Mouse (Mus musculus) CH12.LX (cell line): ENCODE data around the gene Rdh16. TPM values are rescaled to one million over a fixed set of nuclear protein-coding genes. Genes with fewer than 3 reads are reported as not detected.

Source experiments
- DNase-seq: peaks from one replicate; pipeline ENCODE4 v3.0.0-alpha.2; 2013; ENCODE audit errors: extremely low read depth
- H3K27ac ChIP-seq: 2 replicates; pipeline ENCODE4 v1.5.1; 2012; ENCODE audit warnings: low read depth, mild to moderate bottlenecking, control low read depth, moderate library complexity; ENCODE audit not compliant: insufficient read depth
- H3K27me3 ChIP-seq: replicated peaks from 2 replicates; pipeline ENCODE3; 2012; ENCODE audit warnings: inconsistent platforms
- H3K36me3 ChIP-seq, 2 experiments: replicated peaks in 1 of 2; 2 replicates each; pipeline versions ENCODE3 to v1.6.1; 2012; ENCODE audit warnings: inconsistent platforms in 1 of 2, low read length in 1 of 2, mild to moderate bottlenecking in 1 of 2, mixed read lengths in 1 of 2, moderate library complexity in 1 of 2; ENCODE audit not compliant: control insufficient read depth in 1 of 2, insufficient read depth in 1 of 2
- H3K4me1 ChIP-seq, 2 experiments: 2 replicates each; pipeline ENCODE4 v1.6.1; 2012; ENCODE audit warnings: inconsistent platforms in 1 of 2, moderate library complexity in 1 of 2; ENCODE audit not compliant: insufficient read depth in 2 of 2, control insufficient read depth in 1 of 2
- H3K4me2 ChIP-seq: 2 replicates; pipeline ENCODE4 v1.6.1; 2012; ENCODE audit warnings: low read depth, mild to moderate bottlenecking, control low read depth; ENCODE audit not compliant: poor library complexity, insufficient read depth, severe bottlenecking
- H3K4me3 ChIP-seq, 3 experiments: fragments of 150-350 bp in 1 of 3; sonication (generic) in 1 of 3; replicated peaks in 1 of 3; 2 replicates each; pipeline versions ENCODE3 to v1.5.1; 2011 to 2012; ENCODE audit warnings: low read depth in 2 of 3, low read length in 2 of 3, mild to moderate bottlenecking in 2 of 3, moderate library complexity in 2 of 3, control low read depth in 1 of 3, improper control_type of control experiment in 1 of 3, inconsistent platforms in 1 of 3, mixed read lengths in 1 of 3; ENCODE audit not compliant: poor library complexity in 1 of 3
- H3K79me2 ChIP-seq: replicated peaks from 2 replicates; pipeline ENCODE4 v1.6.1; 2012; ENCODE audit warnings: mild to moderate bottlenecking, moderate library complexity; ENCODE audit not compliant: control insufficient read depth, poor library complexity, insufficient read depth, severe bottlenecking; ENCODE audit errors: extremely low read depth
- H3K9ac ChIP-seq: 2 replicates; pipeline ENCODE4 v1.6.1; 2012; ENCODE audit warnings: low read depth, mild to moderate bottlenecking, control low read depth, moderate library complexity; ENCODE audit not compliant: insufficient read depth
- H3K9me3 ChIP-seq: replicated peaks from 2 replicates; pipeline ENCODE3; 2012; ENCODE audit warnings: low read length, inconsistent platforms, mixed read lengths
- BHLHE40 ChIP-seq: IDR thresholded peaks from 2 replicates; pipeline ENCODE4 v1.6.1; 2011; ENCODE audit warnings: mild to moderate bottlenecking, low read depth, low read length, improper control_type of control experiment
- CTCF ChIP-seq, 2 experiments: IDR thresholded peaks in 1 of 2; conservative IDR thresholded peaks in 1 of 2; 2 replicates each; pipeline ENCODE4 v1.5.1; 2011 to 2012; ENCODE audit warnings: low read depth in 2 of 2, low read length in 2 of 2, improper control_type of control experiment in 1 of 2, inconsistent platforms in 1 of 2, mild to moderate bottlenecking in 1 of 2, moderate library complexity in 1 of 2
- E2F4 ChIP-seq: IDR thresholded peaks from 2 replicates; pipeline ENCODE4 v1.6.1; 2011; ENCODE audit warnings: low read depth, low read length, improper control_type of control experiment; ENCODE audit not compliant: insufficient replicate concordance
- ETS1 ChIP-seq: conservative IDR thresholded peaks from 2 replicates; pipeline ENCODE4 v1.6.1; 2012; ENCODE audit warnings: low read depth, mild to moderate bottlenecking, inconsistent platforms, low read length, improper control_type of control experiment, moderate library complexity
- GABPA ChIP-seq: IDR thresholded peaks from 2 replicates; pipeline ENCODE4 v1.6.1; 2012; ENCODE audit warnings: low read depth, low read length, improper control_type of control experiment, inconsistent platforms; ENCODE audit not compliant: insufficient replicate concordance
- HCFC1 ChIP-seq: IDR thresholded peaks from 2 replicates; pipeline ENCODE4 v1.6.1; 2012; ENCODE audit warnings: low read depth, mild to moderate bottlenecking, inconsistent platforms, low read length, improper control_type of control experiment
- KAT2A ChIP-seq: IDR thresholded peaks from 2 replicates; pipeline ENCODE4 v1.6.1; 2012; ENCODE audit warnings: low read length, improper control_type of control experiment, inconsistent platforms; ENCODE audit not compliant: insufficient replicate concordance
- MAFK ChIP-seq: IDR thresholded peaks from 2 replicates; pipeline ENCODE4 v1.6.1; 2011; ENCODE audit warnings: low read length, improper control_type of control experiment; ENCODE audit not compliant: insufficient replicate concordance
- MXI1 ChIP-seq: IDR thresholded peaks from 2 replicates; pipeline ENCODE4 v1.6.1; 2011; ENCODE audit warnings: mild to moderate bottlenecking, low read depth, low read length, improper control_type of control experiment
- POLR2AphosphoS2 ChIP-seq: IDR thresholded peaks from 2 replicates; pipeline ENCODE4 v1.6.1; 2011; ENCODE audit warnings: low read depth, low read length, improper control_type of control experiment
- RAD21 ChIP-seq: IDR thresholded peaks from 2 replicates; pipeline ENCODE4 v1.6.1; 2011; ENCODE audit warnings: low read depth, mild to moderate bottlenecking, low read length, improper control_type of control experiment, moderate library complexity
- SIN3A ChIP-seq: IDR thresholded peaks from 2 replicates; pipeline ENCODE4 v1.6.1; 2012; ENCODE audit warnings: low read length, improper control_type of control experiment, inconsistent platforms
- TBP ChIP-seq: conservative IDR thresholded peaks from 2 replicates; pipeline ENCODE4 v1.6.1; 2011; ENCODE audit warnings: low read depth, low read length, improper control_type of control experiment
- TCF12 ChIP-seq: IDR thresholded peaks from 2 replicates; pipeline ENCODE4 v1.6.1; 2014; ENCODE audit warnings: low read depth, mild to moderate bottlenecking, inconsistent platforms, low read length, improper control_type of control experiment
- USF1 ChIP-seq: IDR thresholded peaks from 2 replicates; pipeline ENCODE4 v1.6.1; 2014; ENCODE audit warnings: low read depth, mild to moderate bottlenecking, inconsistent platforms, low read length, improper control_type of control experiment
- ZC3H11A ChIP-seq: IDR thresholded peaks from 2 replicates; pipeline ENCODE4 v1.6.1; 2012; ENCODE audit warnings: low read depth, mild to moderate bottlenecking, inconsistent platforms, low read length, improper control_type of control experiment
- ZMIZ1 ChIP-seq: IDR thresholded peaks from 2 replicates; pipeline ENCODE4 v1.6.1; 2012; ENCODE audit warnings: low read depth, mild to moderate bottlenecking, inconsistent platforms, low read length, improper control_type of control experiment
- dilution Hi-C: fragments of 300-500 bp; cut with MboI; formaldehyde crosslinking; loops from 2 replicates; pipeline ENCODE4 v1.14.3; 2020; ENCODE audit warnings: low sequenced_read_pairs; ENCODE audit not compliant: extremely low pct_unique_long_range_greater_than_20kb, extremely low pct_ligation_motif_present
- in situ Hi-C: fragments of 300-500 bp; cut with MboI; formaldehyde crosslinking; loops from 3 replicates; pipeline ENCODE4 v1.14.3; 2019; ENCODE audit warnings: low sequenced_read_pairs, low pct_ligation_motif_present, low pct_unique_long_range_greater_than_20kb, mixed read lengths
- polyA plus RNA-seq: library from polyadenylated mRNA; unstranded; fragments of >175 nt; gene quantifications from 2 replicates; pipeline ENCODE4 v1.2.1, GENCODE M21; 2012; ENCODE audit warnings: low read depth; ENCODE audit not compliant: insufficient read length
- total RNA-seq, 2 experiments: library from RNA; depleted of rRNA; stranded (reverse); fragments of 300-350 nt in 1 of 2; fragments of >200 nt in 1 of 2; gene quantifications; 2 replicates each; pipeline ENCODE4 v1.2.3; 2012 to 2014

Gene Rdh16
- not detected in 2 replicates for total RNA-seq (2012; rRNA removed)
- total RNA-seq (2014; rRNA removed): not detected in 2 replicates
- not detected in 2 replicates for polyA plus RNA-seq

DNA sequence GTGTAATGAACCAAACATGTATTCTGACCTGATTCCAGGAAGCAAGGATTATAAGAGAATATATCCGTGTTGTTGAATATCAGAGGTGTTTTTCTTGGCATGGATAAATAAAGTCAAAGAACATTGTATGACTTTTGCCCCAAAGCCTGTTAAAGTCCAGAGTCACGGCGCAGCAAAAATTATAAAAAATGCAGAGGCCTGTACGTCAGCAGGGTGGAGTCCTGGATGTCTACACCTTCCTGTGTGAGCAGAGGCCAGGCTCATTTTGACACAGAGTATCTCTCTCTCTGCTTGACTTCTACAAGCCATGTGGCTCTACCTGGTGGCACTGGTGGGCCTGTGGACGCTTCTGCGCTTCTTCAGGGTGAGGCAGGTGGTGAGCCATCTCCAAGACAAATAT lies at the start of gene Rdh16:
Gene Rdh16, plus strand, starts transcription at position 262 of the 400 bp plus-strand sequence.
- in situ Hi-C loops: no loop called here
- H3K27ac ChIP-seq: no peak within 1 kb of the TSS
- dilution Hi-C loops: no loop called here

DNA sequence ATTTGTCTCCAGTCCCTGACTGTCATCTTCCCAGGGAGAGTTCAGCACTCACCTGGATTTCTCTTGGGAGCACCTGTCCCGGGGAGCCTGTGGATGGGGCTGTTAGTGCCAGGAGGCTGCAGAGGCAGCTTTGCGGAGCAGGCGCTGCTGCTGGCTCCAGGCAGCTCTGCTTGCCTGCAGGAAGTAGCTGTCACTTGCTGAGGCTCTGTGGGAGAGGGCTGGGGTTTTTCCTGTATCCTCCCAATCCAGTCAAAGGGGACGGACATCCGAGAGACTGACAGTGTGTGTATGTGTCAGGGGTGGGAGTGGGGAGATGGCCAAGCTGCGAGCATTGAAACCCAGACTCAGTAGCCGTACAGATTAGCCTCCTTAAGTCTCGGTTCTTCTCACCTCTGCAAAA lies 49.4 kb upstream of the Rdh16 start, which contains the start of gene Gpr182:
Gene Gpr182, minus strand, starts transcription at position 185 of the 400 bp plus-strand sequence.
- no peak for DNase-seq
- Histone ChIP-seq H3K4me2 (no peak within 1 kb of the TSS), H3K9me3 (no peaks in the 10 kb centered on the region), H3K27me3 (no peaks in the 10 kb centered on the region), H3K4me3 (no peak within 1 kb of the TSS), H3K9ac (no peak within 1 kb of the TSS), H3K4me1 (peaks cover 0 to 2% of the 10 kb centered on the region in 2 experiments; a peak in 1 of 4 replicates), H3K79me2 (no peaks in the 10 kb centered on the region), H3K36me3 (peaks cover 0 to 19% of the 10 kb centered on the region in 2 experiments), H3K27ac (no peak within 1 kb of the TSS)
- dilution Hi-C loops: no loop called here
- in situ Hi-C loops: no loop called here
- TF ChIP-seq ZC3H11A: no peak
- no peak for TF ChIP-seq CTCF (conservative IDR thresholded peaks at IDR 0.05 in 1 of 2, IDR thresholded peaks at IDR 0.05 in 1 of 2; ENCODE audit: low read depth in 2 of 2, low read length in 2 of 2)
- no peak for TF ChIP-seq TCF12
- TF ChIP-seq POLR2AphosphoS2: no peak
- no peak for TF ChIP-seq MAFK
- TF ChIP-seq BHLHE40: no peak
- TF ChIP-seq MXI1: no peak
- no peak for TF ChIP-seq HCFC1
- no peak for TF ChIP-seq USF1

More for the DNA sequence above, at the start of gene Rdh16:
- peaks cover 2% of the 10 kb centered on the region for H3K9me3 ChIP-seq
- no peak for TF ChIP-seq KAT2A
- no peak for DNase-seq
- no peak within 1 kb of the TSS for H3K4me3 ChIP-seq
- no peak within 1 kb of the TSS for H3K9ac ChIP-seq
- peaks cover 32% of the 10 kb centered on the region for H3K27me3 ChIP-seq
- no peaks in the 10 kb centered on the region for H3K79me2 ChIP-seq
- no peaks in the 10 kb centered on the region for H3K36me3 ChIP-seq
- H3K4me2 ChIP-seq: no peak within 1 kb of the TSS
- no peaks in the 10 kb centered on the region for H3K4me1 ChIP-seq

DNA sequence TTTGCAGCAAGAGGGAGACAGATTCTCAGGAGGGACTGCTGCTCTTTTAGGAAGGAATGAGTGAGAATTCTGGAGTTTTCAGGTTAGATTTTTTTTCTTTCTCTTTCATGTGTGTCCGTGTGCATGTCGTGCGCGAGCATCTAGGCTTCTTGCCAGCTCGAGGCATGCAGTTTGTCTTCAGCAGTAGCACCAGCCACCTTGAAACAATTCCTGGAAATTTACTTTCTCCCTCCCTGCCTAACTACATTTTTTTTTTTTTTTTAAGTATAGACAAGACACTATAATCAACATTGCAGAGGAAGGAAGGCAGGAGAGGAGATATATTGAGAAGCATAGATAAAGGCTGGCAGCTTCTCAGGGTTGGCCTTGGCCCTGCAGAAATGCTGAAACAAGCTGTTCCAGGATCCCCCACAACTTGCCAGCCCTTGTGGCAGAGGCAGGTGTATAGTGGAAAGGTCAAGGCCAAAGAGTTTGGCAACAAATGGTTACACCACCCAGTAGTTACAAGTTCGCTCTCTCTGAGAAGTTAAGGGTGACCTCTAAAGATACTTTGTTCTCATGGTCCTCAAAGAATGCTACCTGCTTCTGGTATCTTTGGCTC lies 46.3 kb upstream of the Rdh16 start:
- dilution Hi-C loops: no loop called here
- no peak overlapping the region for H3K4me3 ChIP-seq
- in situ Hi-C loops: no loop called here

More for the DNA sequence above, 46.3 kb upstream of the Rdh16 start:
- Histone ChIP-seq H3K4me2 (no peak overlapping the region), H3K79me2 (no peaks in the 10 kb centered on the region), H3K9ac (no peak overlapping the region), H3K4me1 (no peaks in the 10 kb centered on the region)
- TF ChIP-seq MAFK: no peak
- TF ChIP-seq SIN3A: no peak
- no peak for TF ChIP-seq ZMIZ1
- TF ChIP-seq ETS1: no peak
- no peak for TF ChIP-seq E2F4
- no peak for TF ChIP-seq RAD21
- TF ChIP-seq HCFC1: no peak
- TF ChIP-seq GABPA: no peak
- TF ChIP-seq TBP: no peak
- no peak for TF ChIP-seq POLR2AphosphoS2
- TF ChIP-seq, all 38 proteins: peak for 0
- peaks cover 17% of the 10 kb centered on the region for H3K27me3 ChIP-seq
- no peak for DNase-seq
- H3K36me3 ChIP-seq: peaks cover 0 to 2% of the 10 kb centered on the region in 2 experiments
- H3K9me3 ChIP-seq: peaks cover 7% of the 10 kb centered on the region
- H3K27ac ChIP-seq: no peak overlapping the region
